Mouse (Mus musculus) stomach, embryonic 14.5 days (tissue): ENCODE data around the gene Olfr1427. TPM values are rescaled to one million over a fixed set of nuclear protein-coding genes. Genes with fewer than 3 reads are reported as not detected.

Experiments used
- ATAC-seq: fragments of 200-750 bp; cut with Nextera tagmentation; 2 replicates; pipeline ENCODE4 v1.8.0; 2017; ENCODE audit warnings: low read depth, moderate TSS enrichment; ENCODE audit not compliant: insufficient number of reproducible peaks, insufficient read depth, low FRiP score
- H3K27ac ChIP-seq: fragments of 300-500 bp; sonication (generic); 2 replicates; pipeline ENCODE4 v1.5.1; 2014; ENCODE audit warnings: mild to moderate bottlenecking, low read length, moderate library complexity, mixed read lengths
- H3K27me3 ChIP-seq: fragments of 300-500 bp; sonication (generic); 2 replicates; pipeline ENCODE4 v1.6.1; 2014; ENCODE audit warnings: low read length, control low read depth, mixed read lengths; ENCODE audit not compliant: control insufficient read depth, insufficient read depth
- H3K36me3 ChIP-seq: fragments of 300-500 bp; sonication (generic); 2 replicates; pipeline ENCODE4 v1.6.1; 2014; ENCODE audit warnings: mild to moderate bottlenecking, control low read depth, low read length, moderate library complexity, mixed read lengths; ENCODE audit not compliant: control insufficient read depth, insufficient read depth
- H3K4me1 ChIP-seq: fragments of 300-500 bp; sonication (generic); 2 replicates; pipeline ENCODE4 v1.6.1; 2014; ENCODE audit warnings: low read length, control low read depth, mixed read lengths; ENCODE audit not compliant: control insufficient read depth, insufficient read depth
- H3K4me2 ChIP-seq: fragments of 300-500 bp; sonication (generic); replicated peaks from 2 replicates; pipeline ENCODE4 v1.6.1; 2014; ENCODE audit warnings: low read depth, low read length, control low read depth
- H3K4me3 ChIP-seq: fragments of 300-500 bp; sonication (generic); 2 replicates; pipeline ENCODE4 v1.5.1; 2014; ENCODE audit warnings: low read depth, low read length, control low read depth
- H3K9ac ChIP-seq: fragments of 300-500 bp; sonication (generic); replicated peaks from 2 replicates; pipeline ENCODE4 v1.6.1; 2014; ENCODE audit warnings: low read depth, mild to moderate bottlenecking, control low read depth, low read length, moderate library complexity, mixed read lengths
- H3K9me3 ChIP-seq: fragments of 300-500 bp; sonication (generic); 2 replicates; pipeline ENCODE4 v1.6.1; 2016; ENCODE audit warnings: low read depth, low read length, control low read depth; ENCODE audit not compliant: control insufficient read depth
- WGBS: fragments of 180-500 bp; shearing (Covaris S2); extraction: QIAGEN DNeasy Blood & Tissue Kit; methylation state at CpG from one replicate; pipeline ENCODE4 v1.1.7; 2014; 5-methylcytosine and 5-hydroxymethylcytosine counted together
- polyA plus RNA-seq: library from polyadenylated mRNA; unstranded; fragments of >200 nt; fragmentation: Nextera tagmentation; extraction: Ambion mirVana; gene quantifications from 2 replicates; pipeline ENCODE4 v1.2.1, GENCODE M21; 2014

The Olfr1427 gene
- polyA plus RNA-seq = not detected in 2 replicates

DNA sequence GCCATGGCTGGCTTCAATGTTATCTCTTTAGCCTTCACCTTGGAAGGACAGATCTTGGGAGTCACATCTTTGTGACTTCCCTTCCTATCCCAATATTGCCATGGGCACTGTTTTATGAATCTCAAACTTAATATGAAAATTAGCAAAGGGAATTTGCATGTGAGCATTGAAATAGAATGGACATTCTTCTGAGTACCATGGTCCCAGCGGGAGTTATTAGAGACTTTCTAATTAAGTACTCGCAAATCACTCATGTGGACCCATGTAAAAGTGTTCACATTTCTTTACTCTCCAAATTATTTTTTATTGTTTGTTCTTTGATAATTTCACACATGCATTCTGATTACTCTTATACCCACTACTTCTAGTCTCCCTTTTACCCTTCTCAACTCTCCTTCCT is at the start of gene Olfr1427:
TSS of gene Olfr1427 (minus strand) at position 101 of the 400 bp plus-strand sequence.
- Histone ChIP-seq H3K27ac (no peak within 1 kb of the TSS), H3K27me3 (no peaks in the 10 kb centered on the region), H3K36me3 (no peaks in the 10 kb centered on the region), H3K4me2 (no peak within 1 kb of the TSS), H3K4me1 (no peaks in the 10 kb centered on the region), H3K4me3 (no peak within 1 kb of the TSS), H3K9me3 (no peaks in the 10 kb centered on the region), H3K9ac (no peak within 1 kb of the TSS)
- ATAC-seq = no peak
- WGBS = 97% methylated on average over 2 of the region's 2 CpGs

DNA sequence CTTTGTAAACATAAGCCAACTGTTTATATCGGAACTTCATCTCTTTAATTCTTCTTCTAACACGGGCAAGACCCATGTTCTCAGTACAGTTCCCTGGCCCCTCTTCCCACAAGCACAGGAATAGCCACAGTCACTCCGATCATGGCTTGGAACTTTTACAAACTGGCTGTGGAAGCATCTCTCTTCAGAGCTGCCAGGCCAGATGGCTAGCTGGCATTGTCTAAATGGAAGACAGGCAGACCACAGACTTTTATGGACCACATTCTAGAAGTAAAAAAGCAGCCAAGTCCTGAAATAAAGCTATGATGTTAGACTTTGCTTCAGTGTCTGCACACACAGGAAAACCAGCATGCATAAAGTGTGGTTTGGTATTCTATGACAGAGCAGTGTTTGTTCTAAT is 42.3 kb upstream of the Olfr1427 start:
- 69% methylated on average over 3 of the region's 3 CpGs for WGBS

DNA sequence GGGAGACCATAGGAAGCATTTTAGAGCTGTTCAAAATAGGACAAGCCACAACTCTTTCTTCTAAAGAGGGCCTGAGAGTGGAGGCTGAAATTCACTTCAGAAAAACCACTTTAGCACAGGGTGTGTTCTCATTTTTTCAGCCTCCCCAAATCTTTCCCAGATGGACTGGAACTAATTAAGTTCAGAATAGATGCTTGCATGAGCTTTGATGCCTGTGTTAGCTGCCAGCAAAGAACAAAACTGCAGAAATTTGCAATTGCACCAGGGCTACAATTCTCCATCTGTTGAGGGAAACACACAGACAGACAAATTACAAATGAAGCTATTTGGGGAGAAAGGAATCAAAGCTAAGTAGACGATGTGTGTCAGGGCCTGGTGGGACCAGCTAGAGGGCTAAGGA is 40.2 kb upstream of the Olfr1427 start:
- WGBS = 63% methylated on average over 1 of the region's 1 CpGs
- H3K27ac ChIP-seq = no peak overlapping the region
- no peak overlapping the region for H3K4me3 ChIP-seq
- no peak for ATAC-seq
- H3K36me3 ChIP-seq = no peaks in the 10 kb centered on the region
- no peaks in the 10 kb centered on the region for H3K4me1 ChIP-seq
- H3K27me3 ChIP-seq = no peaks in the 10 kb centered on the region
- H3K9ac ChIP-seq = no peak overlapping the region
- no peaks in the 10 kb centered on the region for H3K9me3 ChIP-seq
- H3K4me2 ChIP-seq = no peak overlapping the region

More for the DNA sequence above, 42.3 kb upstream of the Olfr1427 start:
- Histone ChIP-seq H3K9me3 (no peaks in the 10 kb centered on the region), H3K9ac (no peak overlapping the region), H3K4me3 (no peak overlapping the region), H3K27ac (no peak overlapping the region), H3K4me2 (no peak overlapping the region), H3K4me1 (no peaks in the 10 kb centered on the region), H3K27me3 (no peaks in the 10 kb centered on the region), H3K36me3 (no peaks in the 10 kb centered on the region)
- ATAC-seq = no peak

DNA sequence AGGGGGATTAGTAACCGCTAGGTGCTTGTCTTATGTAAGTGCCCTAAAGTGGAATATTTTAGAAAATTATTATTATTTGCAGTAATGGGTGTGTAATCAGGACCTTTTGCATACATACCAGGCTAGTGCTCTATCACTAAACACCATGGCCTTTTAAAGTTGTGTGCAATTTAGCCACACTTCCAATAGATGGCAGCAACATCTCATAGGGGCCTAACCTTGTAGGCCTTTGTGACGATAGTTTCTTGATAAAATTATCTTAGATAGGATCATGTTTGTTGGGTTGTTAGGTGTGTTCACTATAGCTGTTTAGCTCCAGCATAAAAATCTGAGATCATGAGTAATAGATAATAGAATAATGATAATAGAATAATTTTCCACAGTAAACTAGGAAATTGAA is 31.2 kb upstream of the Olfr1427 start:
- Histone ChIP-seq H3K4me1 (no peaks in the 10 kb centered on the region), H3K9ac (no peak overlapping the region), H3K27ac (no peak overlapping the region), H3K27me3 (no peaks in the 10 kb centered on the region), H3K4me2 (no peak overlapping the region), H3K4me3 (no peak overlapping the region), H3K36me3 (no peaks in the 10 kb centered on the region), H3K9me3 (no peaks in the 10 kb centered on the region)
- WGBS = 20% methylated on average over 2 of the region's 2 CpGs
- no peak for ATAC-seq

DNA sequence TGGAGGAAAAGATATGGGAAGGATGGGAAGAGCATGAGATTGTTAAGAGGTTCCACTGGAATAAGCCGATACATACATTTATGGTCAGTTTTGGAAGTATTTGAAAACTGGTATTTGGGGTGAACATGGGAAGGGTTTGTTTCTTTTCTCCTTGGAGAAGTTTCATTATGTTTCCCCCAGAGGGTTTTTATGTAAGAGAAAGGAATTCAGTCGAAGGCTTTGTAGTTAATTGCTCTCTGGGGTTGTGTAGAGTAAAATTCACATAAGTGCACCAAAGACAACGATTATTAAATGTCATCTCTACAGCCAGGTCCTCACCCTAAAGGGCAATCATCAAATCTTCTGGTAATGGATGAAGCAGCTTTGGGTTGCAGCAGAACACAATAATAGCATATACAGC is 20.0 kb upstream of the Olfr1427 start, which contains the start of gene Olfr76:
TSS of gene Olfr76 (minus strand) at position 101 of the 400 bp plus-strand sequence.
- Histone ChIP-seq H3K9ac (no peak within 1 kb of the TSS), H3K9me3 (no peaks in the 10 kb centered on the region), H3K4me1 (no peaks in the 10 kb centered on the region), H3K36me3 (no peaks in the 10 kb centered on the region), H3K4me2 (no peak within 1 kb of the TSS), H3K27ac (no peak within 1 kb of the TSS), H3K4me3 (no peak within 1 kb of the TSS), H3K27me3 (no peaks in the 10 kb centered on the region)
- 83% methylated on average over 3 of the region's 3 CpGs for WGBS
- ATAC-seq = no peak

DNA sequence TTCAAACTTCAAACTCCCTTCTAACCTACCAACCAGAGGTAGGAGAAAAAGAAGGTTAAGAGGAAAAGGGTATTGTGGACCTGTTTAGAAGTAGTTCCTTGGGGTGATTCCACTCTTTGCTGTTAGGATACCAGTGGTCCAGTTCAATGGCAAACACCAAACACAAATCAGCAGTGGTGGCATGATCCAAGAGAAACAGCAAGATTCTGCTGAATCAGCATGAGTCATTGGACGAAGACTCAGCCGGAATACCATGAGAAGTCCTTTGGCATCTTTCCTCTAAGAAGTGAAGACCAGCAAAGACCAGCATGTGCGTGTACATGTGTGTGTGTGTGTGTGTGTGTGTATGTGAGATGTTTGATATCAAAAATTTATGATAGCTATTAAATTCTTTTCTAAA is 13.3 kb upstream of the Olfr1427 start:
- Histone ChIP-seq H3K4me3 (no peak overlapping the region), H3K9ac (no peak overlapping the region), H3K4me1 (no peaks in the 10 kb centered on the region), H3K36me3 (no peaks in the 10 kb centered on the region), H3K9me3 (no peaks in the 10 kb centered on the region), H3K4me2 (no peak overlapping the region), H3K27me3 (no peaks in the 10 kb centered on the region), H3K27ac (no peak overlapping the region)
- 88% methylated on average over 3 of the region's 3 CpGs for WGBS
- no peak for ATAC-seq

DNA sequence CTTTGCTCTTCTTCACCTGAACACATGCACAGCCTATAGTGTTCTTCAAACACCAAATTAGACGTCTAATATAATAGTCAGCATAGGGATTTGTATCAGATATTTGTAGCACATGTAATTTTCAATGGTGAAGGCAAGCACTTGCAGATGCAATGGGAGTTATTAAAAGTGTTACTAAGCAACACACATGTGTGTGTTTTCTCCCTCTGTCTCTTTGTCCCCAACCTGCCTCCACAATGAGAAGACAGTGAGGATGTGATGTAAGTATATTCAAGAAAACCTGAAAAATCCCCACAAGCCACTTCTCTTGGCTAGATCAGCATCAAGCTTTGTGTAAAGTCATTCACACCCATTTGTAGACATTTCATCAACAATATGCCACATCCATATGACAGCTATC is 12.7 kb upstream of the Olfr1427 start, which contains the start of gene Olfr1428:
TSS of gene Olfr1428 (minus strand) at position 101 of the 400 bp plus-strand sequence.
- ATAC-seq = no peak
- H3K4me3 ChIP-seq = no peak within 1 kb of the TSS
- H3K27me3 ChIP-seq = no peaks in the 10 kb centered on the region
- no peaks in the 10 kb centered on the region for H3K36me3 ChIP-seq
- no peaks in the 10 kb centered on the region for H3K9me3 ChIP-seq
- 82% methylated on average over 1 of the region's 1 CpGs for WGBS
- no peaks in the 10 kb centered on the region for H3K4me1 ChIP-seq
- no peak within 1 kb of the TSS for H3K9ac ChIP-seq
- H3K4me2 ChIP-seq = no peak within 1 kb of the TSS
- no peak within 1 kb of the TSS for H3K27ac ChIP-seq

DNA sequence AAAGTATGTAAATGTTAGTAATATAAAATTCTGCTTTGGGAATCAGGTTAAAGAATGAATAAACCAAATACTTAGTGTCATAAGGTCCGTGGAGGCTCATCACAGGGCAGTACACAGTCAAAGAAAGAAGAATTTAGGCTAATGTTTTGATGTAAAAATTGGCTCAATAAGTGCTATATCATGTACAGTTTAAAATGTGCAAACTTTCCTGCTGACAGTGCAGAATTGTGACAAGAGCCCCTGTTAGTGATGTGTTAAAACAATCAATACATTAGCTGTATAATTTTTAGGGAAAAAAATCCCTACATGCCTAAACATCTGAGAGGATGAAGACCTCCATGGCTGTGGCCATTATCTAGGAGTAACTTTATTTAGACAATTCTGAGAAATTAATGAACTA is 10.7 kb upstream of the Olfr1427 start:
- 47% methylated on average over 1 of the region's 1 CpGs for WGBS
- Histone ChIP-seq H3K9ac (no peak overlapping the region), H3K9me3 (no peaks in the 10 kb centered on the region), H3K36me3 (no peaks in the 10 kb centered on the region), H3K4me3 (no peak overlapping the region), H3K4me2 (no peak overlapping the region), H3K27ac (no peak overlapping the region), H3K27me3 (no peaks in the 10 kb centered on the region), H3K4me1 (no peaks in the 10 kb centered on the region)
- ATAC-seq = no peak

DNA sequence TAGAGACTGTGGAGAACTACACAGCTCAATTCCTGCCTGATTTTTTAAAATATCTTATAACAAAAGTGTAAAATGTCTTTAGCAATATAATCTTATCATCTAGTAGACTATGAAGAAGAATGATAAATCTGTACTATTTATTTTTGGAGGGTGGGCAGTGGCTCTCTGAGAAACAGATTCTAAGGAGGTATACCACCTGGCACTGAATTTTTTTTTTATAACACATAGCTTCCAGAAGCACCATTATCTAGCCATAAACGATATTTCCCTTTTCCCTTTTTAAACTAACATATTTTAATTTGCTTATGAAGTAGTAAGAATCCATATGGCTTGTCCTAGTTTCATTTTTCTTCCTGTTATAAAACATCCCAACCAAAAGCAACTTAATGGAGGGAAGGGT is 1.4 kb upstream of the Olfr1427 start:
- no peaks in the 10 kb centered on the region for H3K36me3 ChIP-seq
- ATAC-seq = no peak
- H3K9me3 ChIP-seq = no peaks in the 10 kb centered on the region
- H3K4me2 ChIP-seq = no peak overlapping the region
- no peaks in the 10 kb centered on the region for H3K4me1 ChIP-seq
- no peak overlapping the region for H3K9ac ChIP-seq
- no peak overlapping the region for H3K27ac ChIP-seq
- H3K27me3 ChIP-seq = no peaks in the 10 kb centered on the region
- 60% methylated on average over 1 of the region's 1 CpGs for WGBS
- H3K4me3 ChIP-seq = no peak overlapping the region
